In the genomic region with DNA sequence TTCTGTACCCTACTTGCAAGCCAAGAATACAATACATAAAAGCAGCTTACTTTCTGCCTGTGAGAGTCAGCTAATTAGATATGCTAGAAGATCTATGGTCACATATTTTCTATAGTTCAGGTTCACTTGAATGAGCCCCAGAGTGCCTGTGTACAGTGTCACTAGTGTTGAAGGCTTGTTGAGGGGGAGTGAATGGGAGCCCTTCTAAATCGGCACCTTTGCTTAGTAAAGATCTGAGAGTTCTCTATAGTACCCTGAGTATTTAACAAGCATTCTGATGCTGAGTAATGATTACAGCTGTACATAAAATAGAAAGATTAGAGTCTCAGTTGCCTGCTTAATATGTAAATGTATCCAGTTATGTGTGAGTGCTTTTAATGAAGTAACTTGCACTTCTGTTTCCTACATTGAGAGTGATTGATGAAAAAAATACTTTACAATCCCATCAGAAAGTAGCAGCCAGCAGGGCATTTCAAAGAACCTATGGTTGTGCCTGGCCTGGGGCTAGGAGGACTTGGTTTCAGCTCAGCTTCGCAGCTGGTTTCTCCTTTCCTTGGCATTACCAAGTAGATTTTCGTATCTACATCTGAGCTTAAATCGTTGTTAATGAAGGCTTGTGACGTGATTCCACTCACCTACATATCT, we compare ENCODE assay signal across 23 mouse cellular contexts.
DNase-seq lines count a peak whose midpoint lies in the region; ATAC-seq and TF ChIP-seq lines count a peak whose summit lies in the region.
"Had no signal": no experiment of that assay in that cellular context is flagged by ENCODE, and none has a peak within 500 bp of the region (broad histone marks: within the 10 kb centered on the region; RNA-seq: fewer than 3 reads in every experiment).

No protein-coding gene starts in this region.

- H3K9me3 ChIP-seq in forebrain, embryonic 10.5 days, result no peaks in the 10 kb centered on the region
- H3K9me3 ChIP-seq in forebrain, postnatal 0 days (ENCODE audit: low read length), result no peaks in the 10 kb centered on the region
- H3K9me3 ChIP-seq in neural tube, embryonic 14.5 days (ENCODE audit: control insufficient read depth, low read length), result no peaks in the 10 kb centered on the region
- no peaks in the 10 kb centered on the region for H3K9me3 ChIP-seq in neural tube, embryonic 15.5 days (replicated peaks)
- H3K9me3 ChIP-seq in forebrain, embryonic 15.5 days, result no peaks in the 10 kb centered on the region
- H3K9me3 ChIP-seq: embryonic facial prominence, embryonic 15.5 days; heart, embryonic 10.5 days; hindbrain, embryonic 13.5 days had no signal

- no peak overlapping the region for H3K4me2 ChIP-seq in forebrain, postnatal 0 days (ENCODE audit: low read depth)
- H3K4me2 ChIP-seq in neural tube, embryonic 14.5 days (ENCODE audit: low read depth, low read length), result no peak overlapping the region
- H3K4me2 ChIP-seq in neural tube, embryonic 15.5 days, result no peak overlapping the region
- H3K4me2 ChIP-seq in forebrain, embryonic 15.5 days (replicated peaks), result no peak overlapping the region
- H3K4me2 ChIP-seq: embryonic facial prominence, embryonic 15.5 days; hindbrain, embryonic 13.5 days had no signal

- no peak for DNase-seq in forebrain, embryonic 10.5 days (ENCODE audit: extremely low spot score, low spot score)
- DNase-seq in forebrain, postnatal 0 days, result no peak
- no peak for DNase-seq in frontal cortex, postnatal 25 days (ENCODE audit: low spot score in 2 of 2)
- DNase-seq in urinary bladder, postnatal 10 days (ENCODE audit: low spot score), result no peak
- DNase-seq: adrenal gland, postnatal 14 days; cerebellum, adult 2 months; cerebellum, postnatal 10 days; embryo, embryonic 11 days; heart, adult 18-20 months; heart, postnatal 10 days; heart, postnatal 4 days; kidney, adult 11 months had no signal

- H3K4me1 ChIP-seq in forebrain, embryonic 10.5 days, result peaks cover 21% of the 10 kb centered on the region; the same call in 1 of the 2 replicates
- no peaks in the 10 kb centered on the region for H3K4me1 ChIP-seq in forebrain, postnatal 0 days (ENCODE audit: insufficient read depth)
- no peaks in the 10 kb centered on the region for H3K4me1 ChIP-seq in neural tube, embryonic 14.5 days (ENCODE audit: control insufficient read depth, insufficient read depth, low read length)
- H3K4me1 ChIP-seq in neural tube, embryonic 15.5 days, result no peaks in the 10 kb centered on the region
- no peaks in the 10 kb centered on the region for H3K4me1 ChIP-seq in forebrain, embryonic 15.5 days
- H3K4me1 ChIP-seq: embryonic facial prominence, embryonic 15.5 days; heart, embryonic 10.5 days; hindbrain, embryonic 13.5 days had no signal

- H3K9ac ChIP-seq in forebrain, postnatal 0 days, result no peak overlapping the region
- H3K9ac ChIP-seq in neural tube, embryonic 14.5 days (replicated peaks; ENCODE audit: low read depth, low read length), result no peak overlapping the region
- H3K9ac ChIP-seq in neural tube, embryonic 15.5 days (replicated peaks), result no peak overlapping the region
- H3K9ac ChIP-seq in forebrain, embryonic 15.5 days (replicated peaks), result no peak overlapping the region
- H3K9ac ChIP-seq: embryonic facial prominence, embryonic 15.5 days; hindbrain, embryonic 13.5 days had no signal

- 73% methylated on average over 5 of the region's 5 CpGs for WGBS in forebrain, embryonic 10.5 days
- 38% methylated on average over 5 of the region's 5 CpGs for WGBS in forebrain, postnatal 0 days
- WGBS in neural tube, embryonic 14.5 days, result 59% methylated on average over 5 of the region's 5 CpGs
- 59% methylated on average over 5 of the region's 5 CpGs for WGBS in neural tube, embryonic 15.5 days
- WGBS in forebrain, embryonic 15.5 days, result 45% methylated on average over 5 of the region's 5 CpGs

- TF ChIP-seq CTCF in forebrain, postnatal 0 days (IDR thresholded peaks at IDR 0.05; ENCODE audit: low read depth), result no peak

- peak overlapping the region; percentile 44; the same call in 1 of the 2 replicates for H3K27ac ChIP-seq in forebrain, embryonic 10.5 days
- H3K27ac ChIP-seq in forebrain, postnatal 0 days (ENCODE audit: low read depth, low read length), result no peak overlapping the region
- H3K27ac ChIP-seq in neural tube, embryonic 14.5 days (ENCODE audit: low read depth, low read length), result no peak overlapping the region
- H3K27ac ChIP-seq in neural tube, embryonic 15.5 days (replicated peaks), result no peak overlapping the region
- H3K27ac ChIP-seq in forebrain, embryonic 15.5 days (replicated peaks), result peak overlapping the region; percentile 23
- H3K27ac ChIP-seq: embryonic facial prominence, embryonic 15.5 days; heart, embryonic 10.5 days; hindbrain, embryonic 13.5 days; hindbrain, postnatal 0 days had no signal

- H3K4me3 ChIP-seq in forebrain, embryonic 10.5 days, result no peak overlapping the region
- H3K4me3 ChIP-seq in forebrain, postnatal 0 days (ENCODE audit: low read depth, low read length), result no peak overlapping the region
- H3K4me3 ChIP-seq in neural tube, embryonic 14.5 days (ENCODE audit: low read depth, low read length), result no peak overlapping the region
- H3K4me3 ChIP-seq in neural tube, embryonic 15.5 days (replicated peaks), result no peak overlapping the region
- H3K4me3 ChIP-seq in forebrain, embryonic 15.5 days, result no peak overlapping the region
- H3K4me3 ChIP-seq: embryonic facial prominence, embryonic 15.5 days; erythroblast, embryonic 14.5 days; heart, embryonic 10.5 days; hindbrain, embryonic 13.5 days had no signal

- H3K27me3 ChIP-seq in forebrain, embryonic 10.5 days (ENCODE audit: poor library complexity, severe bottlenecking), result no peaks in the 10 kb centered on the region
- H3K27me3 ChIP-seq in forebrain, postnatal 0 days (ENCODE audit: insufficient read depth, low read length), result no peaks in the 10 kb centered on the region
- no peaks in the 10 kb centered on the region for H3K27me3 ChIP-seq in neural tube, embryonic 14.5 days (ENCODE audit: control insufficient read depth, insufficient read depth, low read length)
- no peaks in the 10 kb centered on the region for H3K27me3 ChIP-seq in neural tube, embryonic 15.5 days (replicated peaks)
- H3K27me3 ChIP-seq in forebrain, embryonic 15.5 days, result no peaks in the 10 kb centered on the region
- H3K27me3 ChIP-seq: CH12.LX; embryonic facial prominence, embryonic 15.5 days; hindbrain, embryonic 13.5 days had no signal

- no peaks in the 10 kb centered on the region for H3K36me3 ChIP-seq in forebrain, embryonic 10.5 days (replicated peaks)
- H3K36me3 ChIP-seq in forebrain, postnatal 0 days (ENCODE audit: insufficient read depth), result no peaks in the 10 kb centered on the region
- H3K36me3 ChIP-seq in neural tube, embryonic 14.5 days (ENCODE audit: control insufficient read depth, insufficient read depth, low read length), result no peaks in the 10 kb centered on the region
- H3K36me3 ChIP-seq in neural tube, embryonic 15.5 days, result no peaks in the 10 kb centered on the region
- no peaks in the 10 kb centered on the region for H3K36me3 ChIP-seq in forebrain, embryonic 15.5 days
- H3K36me3 ChIP-seq: embryonic facial prominence, embryonic 15.5 days; heart, embryonic 10.5 days; hindbrain, embryonic 13.5 days had no signal

- no peak for ATAC-seq in forebrain, postnatal 0 days
- peak; percentile 17; the same call in 1 of the 2 replicates for ATAC-seq in neural tube, embryonic 14.5 days (ENCODE audit: low read depth)
- ATAC-seq in neural tube, embryonic 15.5 days (ENCODE audit: low FRiP score), result no peak
- peak; percentile 95 for ATAC-seq in forebrain, embryonic 15.5 days (replicated peaks)
- ATAC-seq: activated CD4-positive, CD25-positive, alpha-beta regulatory T cell, adult 4 months; hindbrain, postnatal 0 days; Patski had no signal

Comparison
In these comparisons a context has a peak if more than half of its experiments do, and no peak if none do; other contexts are left out.
1. H3K27ac ChIP-seq: peak in forebrain, embryonic 10.5 days (single experiment) and forebrain, embryonic 15.5 days (single experiment); none in forebrain, postnatal 0 days (single experiment), neural tube, embryonic 14.5 days (single experiment) and neural tube, embryonic 15.5 days (single experiment).
2. ATAC-seq: peak in neural tube, embryonic 14.5 days (single experiment) and forebrain, embryonic 15.5 days (single experiment); none in forebrain, postnatal 0 days (single experiment) and neural tube, embryonic 15.5 days (single experiment).